Mouse (Mus musculus): ENCODE results near the gene Samd8.

The Samd8 gene

GRCm38 (mm10) chr14:21831830-21832403 lies 81.6 kb downstream of the Samd8 start:
- DNase-seq = no peak

GRCm38 (mm10) chr14:21838336-21839017 lies 88.1 kb downstream of the Samd8 start:
- DNase-seq = no peak

DNA sequence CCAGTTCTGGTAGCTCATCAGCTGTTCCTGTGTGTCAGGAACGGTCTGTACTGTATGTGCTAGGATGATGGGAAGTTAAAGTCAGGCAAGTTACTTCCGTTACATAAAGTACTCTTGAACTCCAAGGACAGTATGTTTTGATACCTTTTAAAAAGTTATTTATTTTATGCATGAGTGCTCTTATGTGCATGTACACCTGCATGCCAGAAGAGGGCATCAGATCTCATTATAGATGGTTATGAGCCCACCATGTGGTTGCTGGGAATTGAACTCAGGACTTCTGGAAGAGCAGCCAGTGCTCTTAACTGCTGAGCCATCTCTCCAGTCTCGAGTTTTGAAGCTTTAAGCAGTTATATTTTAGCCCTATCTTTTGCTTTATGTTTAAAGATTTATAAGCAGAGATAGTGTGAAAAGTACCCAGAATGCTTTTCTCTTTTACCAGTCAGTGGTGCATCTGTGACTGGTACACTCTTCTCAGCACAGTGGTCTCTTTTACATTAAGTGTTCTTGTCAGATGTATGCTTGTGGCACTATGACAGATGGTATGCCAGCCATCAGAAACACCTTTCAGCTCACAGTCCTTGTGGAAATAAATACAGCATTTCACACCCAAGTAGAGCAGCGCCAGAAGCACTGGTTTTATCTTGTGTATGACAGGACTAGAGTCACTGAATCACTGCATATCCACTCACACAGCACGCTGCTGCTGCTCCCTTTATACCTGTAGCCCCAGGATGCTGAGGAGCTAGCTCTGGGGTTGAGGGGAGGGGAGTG lies 91.7 kb downstream of the Samd8 start:
- no peak for DNase-seq

DNA sequence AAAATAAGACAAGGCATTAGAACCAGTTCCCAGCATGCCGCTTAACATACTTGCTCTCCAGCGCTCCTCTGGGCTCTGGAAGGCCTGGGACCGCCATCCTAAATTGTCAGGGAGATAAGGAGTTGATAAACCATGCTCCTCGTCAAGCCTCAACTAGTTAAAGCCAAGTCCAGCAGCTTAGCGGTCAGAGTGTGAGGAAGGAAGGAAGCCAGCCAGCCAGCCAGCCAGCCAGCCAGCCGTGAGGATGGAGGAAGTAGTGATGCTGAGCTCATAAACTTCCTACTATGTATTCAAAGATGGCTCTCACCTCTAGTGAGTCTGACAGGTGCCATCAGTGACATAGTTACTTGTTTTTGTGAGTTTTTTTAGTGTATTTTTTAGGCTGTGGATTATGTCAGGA lies 92.9 kb downstream of the Samd8 start:
- DNase-seq = no peak

GRCm38 (mm10) chr14:21846827-21847380 lies 96.6 kb downstream of the Samd8 start:
- no peak for DNase-seq

DNA sequence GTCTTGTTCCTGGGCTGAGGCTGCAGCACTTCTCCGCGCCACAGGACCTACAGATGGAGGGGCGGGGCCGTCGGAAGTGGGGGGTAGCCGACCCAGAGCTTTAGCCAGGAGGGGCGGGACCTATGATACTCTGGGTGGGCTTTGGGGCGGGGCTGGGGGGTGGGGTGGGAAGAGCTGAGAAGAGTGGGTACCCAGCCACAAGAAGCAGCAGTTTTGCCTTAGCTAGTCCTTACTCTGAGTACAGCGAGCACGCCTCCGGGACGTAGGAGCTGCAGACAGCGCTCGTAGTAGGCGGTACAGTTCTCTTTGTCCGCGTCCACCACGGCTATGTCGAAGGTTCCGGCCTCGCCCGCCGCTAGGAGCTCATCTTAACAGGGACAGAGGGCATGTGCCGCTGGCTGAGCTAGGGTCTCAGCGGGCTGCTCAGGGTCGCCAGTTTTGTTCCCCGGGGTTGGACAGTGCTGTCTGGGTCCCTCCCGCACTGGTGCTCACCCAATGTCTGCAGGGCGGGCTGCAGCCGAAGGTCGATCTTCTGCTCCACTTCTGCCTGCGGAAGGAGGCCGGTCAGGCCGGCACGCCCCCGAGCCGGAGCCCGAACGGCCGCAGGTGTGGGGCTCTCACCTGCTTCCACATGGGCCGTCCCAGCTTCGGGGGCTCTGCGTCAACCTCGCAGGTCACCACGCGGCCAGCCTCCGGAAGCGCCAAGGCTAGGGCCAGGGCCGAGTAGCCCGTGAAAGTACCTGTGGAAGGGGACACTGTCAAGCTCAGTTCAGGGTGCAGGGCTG lies 97.2 kb downstream of the Samd8 start:
- DNase-seq = peak; percentile 62

Measured in right cerebral cortex, postnatal 4 days (tissue).